Mouse (Mus musculus): Measurements from ENCODE around the gene Crybb1.

- no peak for TF ChIP-seq CTCF (IDR thresholded peaks at IDR 0.05; ENCODE audit: control insufficient read depth, insufficient read depth, insufficient replicate concordance, low read depth, low read length)
- TF ChIP-seq POLR2A (IDR thresholded peaks at IDR 0.05; ENCODE audit: control insufficient read depth, low read depth, low read length): no peak
These were observed 5.2 kb downstream of the Crybb1 start for GRCm38 (mm10) chr5:112260818-112261217.

Measured in testis, adult 2 months (tissue).